Mouse (Mus musculus): ENCODE data around the gene Prok1. TPM values are rescaled to one million over a fixed set of nuclear protein-coding genes. Genes with fewer than 3 reads are reported as not detected.

Gene Prok1
- polyA plus RNA-seq, 1 experiment from 2014 or later, result not detected

DNA sequence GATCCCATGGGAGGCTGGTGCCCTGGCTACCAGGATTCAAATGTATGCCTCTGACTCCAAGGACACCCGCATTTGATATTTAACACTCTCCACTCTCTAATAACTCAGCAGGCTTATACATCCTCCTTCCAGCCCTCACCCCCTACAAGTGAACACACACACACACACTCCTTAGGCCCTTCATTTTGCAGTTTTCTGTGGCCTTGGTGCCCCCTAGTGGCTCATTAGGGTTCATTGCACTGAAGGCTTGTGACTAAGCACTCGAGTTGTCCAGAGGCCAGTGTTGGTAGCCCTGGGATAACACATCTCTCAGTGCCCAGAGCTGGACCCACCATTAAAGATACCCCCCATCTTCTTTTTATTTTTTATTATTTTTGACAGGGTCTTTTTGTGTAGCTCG is 34.3 kb upstream of the Prok1 start:
- WGBS, result 8% methylated on average over 3 of the region's 3 CpGs
- Histone ChIP-seq H3K27me3 (ENCODE audit: control insufficient read depth, insufficient read depth, low read length) (peaks cover 4% of the 10 kb centered on the region; the same call in 1 of the 2 replicates), H3K4me3 (ENCODE audit: control insufficient read depth in 1 of 2, insufficient read depth in 1 of 2, low read depth in 1 of 2, low read length in 2 of 2) (no peak overlapping the region), H3K4me1 (ENCODE audit: control insufficient read depth in 2 of 2, insufficient read depth in 2 of 2, low read length in 2 of 2) (no peaks in the 10 kb centered on the region), H3K27ac (replicated peaks in 1 of 2; ENCODE audit: control insufficient read depth in 1 of 2, insufficient read depth in 1 of 2, low read depth in 2 of 2, low read length in 2 of 2) (no peak overlapping the region), H3K9me3 (ENCODE audit: control insufficient read depth, low read length) (no peaks in the 10 kb centered on the region), H3K9ac (ENCODE audit: low read length) (no peak overlapping the region), H3K4me2 (ENCODE audit: low read length) (no peak overlapping the region), H3K36me3 (ENCODE audit: control insufficient read depth, insufficient read depth, low read length) (no peaks in the 10 kb centered on the region)
- ATAC-seq (ENCODE audit: insufficient number of reproducible peaks, insufficient read depth, low FRiP score, low read depth), result no peak; the same call in 1 of the 2 replicates

GRCm38 (mm10) chr3:107272433-107272832 is 32.9 kb upstream of the Prok1 start:
- Histone ChIP-seq H3K27ac (replicated peaks in 1 of 2; ENCODE audit: control insufficient read depth in 1 of 2, insufficient read depth in 1 of 2, low read depth in 2 of 2, low read length in 2 of 2) (no peak overlapping the region), H3K9ac (ENCODE audit: low read length) (no peak overlapping the region), H3K9me3 (ENCODE audit: control insufficient read depth, low read length) (no peaks in the 10 kb centered on the region), H3K36me3 (ENCODE audit: control insufficient read depth, insufficient read depth, low read length) (no peaks in the 10 kb centered on the region), H3K4me1 (ENCODE audit: control insufficient read depth in 2 of 2, insufficient read depth in 2 of 2, low read length in 2 of 2) (no peaks in the 10 kb centered on the region), H3K27me3 (ENCODE audit: control insufficient read depth, insufficient read depth, low read length) (peaks cover 4% of the 10 kb centered on the region; the same call in 1 of the 2 replicates), H3K4me2 (ENCODE audit: low read length) (no peak overlapping the region), H3K4me3 (ENCODE audit: control insufficient read depth in 1 of 2, insufficient read depth in 1 of 2, low read depth in 1 of 2, low read length in 2 of 2) (no peak overlapping the region)
- ATAC-seq (ENCODE audit: insufficient number of reproducible peaks, insufficient read depth, low FRiP score, low read depth), result no peak
- WGBS, result 77% methylated on average over 3 of the region's 3 CpGs

- Histone ChIP-seq H3K4me1 (ENCODE audit: control insufficient read depth in 2 of 2, insufficient read depth in 2 of 2, low read length in 2 of 2) (no peaks in the 10 kb centered on the region), H3K4me2 (ENCODE audit: low read length) (no peak overlapping the region), H3K9ac (ENCODE audit: low read length) (no peak overlapping the region), H3K27me3 (ENCODE audit: control insufficient read depth, insufficient read depth, low read length) (no peaks in the 10 kb centered on the region), H3K9me3 (ENCODE audit: control insufficient read depth, low read length) (no peaks in the 10 kb centered on the region), H3K36me3 (ENCODE audit: control insufficient read depth, insufficient read depth, low read length) (no peaks in the 10 kb centered on the region), H3K4me3 (ENCODE audit: control insufficient read depth in 1 of 2, insufficient read depth in 1 of 2, low read depth in 1 of 2, low read length in 2 of 2) (no peak overlapping the region), H3K27ac (replicated peaks in 1 of 2; ENCODE audit: control insufficient read depth in 1 of 2, insufficient read depth in 1 of 2, low read depth in 2 of 2, low read length in 2 of 2) (no peak overlapping the region)
- ATAC-seq (ENCODE audit: insufficient number of reproducible peaks, insufficient read depth, low FRiP score, low read depth), result no peak
- 74% methylated on average over 2 of the region's 2 CpGs for WGBS
Measured at GRCm38 (mm10) chr3:107266814-107267345, 27.4 kb upstream of the Prok1 start.

DNA sequence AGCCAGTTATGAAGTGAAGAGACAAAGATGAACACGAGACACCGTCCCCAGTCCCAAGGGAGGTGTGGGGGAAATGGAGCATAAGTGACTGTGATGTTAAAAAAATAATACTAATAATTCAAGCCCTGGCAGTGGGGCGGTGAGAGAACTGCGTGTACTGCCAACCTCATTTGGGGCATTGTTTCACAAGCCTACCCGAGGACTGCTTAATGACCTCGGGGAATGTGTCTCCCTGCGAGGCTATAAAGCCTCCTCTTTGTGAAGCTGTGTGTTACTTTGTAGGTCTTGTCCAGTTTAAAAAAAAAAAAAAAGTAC is 22.3 kb upstream of the Prok1 start:
- Histone ChIP-seq H3K4me1 (ENCODE audit: control insufficient read depth in 2 of 2, insufficient read depth in 2 of 2, low read length in 2 of 2) (no peaks in the 10 kb centered on the region; a peak in 1 of 4 replicates), H3K9ac (ENCODE audit: low read length) (no peak overlapping the region), H3K27me3 (ENCODE audit: control insufficient read depth, insufficient read depth, low read length) (no peaks in the 10 kb centered on the region), H3K9me3 (ENCODE audit: control insufficient read depth, low read length) (no peaks in the 10 kb centered on the region), H3K27ac (replicated peaks in 1 of 2; ENCODE audit: control insufficient read depth in 1 of 2, insufficient read depth in 1 of 2, low read depth in 2 of 2, low read length in 2 of 2) (no peak overlapping the region), H3K4me3 (ENCODE audit: control insufficient read depth in 1 of 2, insufficient read depth in 1 of 2, low read depth in 1 of 2, low read length in 2 of 2) (no peak overlapping the region), H3K36me3 (ENCODE audit: control insufficient read depth, insufficient read depth, low read length) (no peaks in the 10 kb centered on the region), H3K4me2 (ENCODE audit: low read length) (no peak overlapping the region)
- no peak for ATAC-seq (ENCODE audit: insufficient number of reproducible peaks, insufficient read depth, low FRiP score, low read depth)
- WGBS, result 66% methylated on average over 7 of the region's 7 CpGs

DNA sequence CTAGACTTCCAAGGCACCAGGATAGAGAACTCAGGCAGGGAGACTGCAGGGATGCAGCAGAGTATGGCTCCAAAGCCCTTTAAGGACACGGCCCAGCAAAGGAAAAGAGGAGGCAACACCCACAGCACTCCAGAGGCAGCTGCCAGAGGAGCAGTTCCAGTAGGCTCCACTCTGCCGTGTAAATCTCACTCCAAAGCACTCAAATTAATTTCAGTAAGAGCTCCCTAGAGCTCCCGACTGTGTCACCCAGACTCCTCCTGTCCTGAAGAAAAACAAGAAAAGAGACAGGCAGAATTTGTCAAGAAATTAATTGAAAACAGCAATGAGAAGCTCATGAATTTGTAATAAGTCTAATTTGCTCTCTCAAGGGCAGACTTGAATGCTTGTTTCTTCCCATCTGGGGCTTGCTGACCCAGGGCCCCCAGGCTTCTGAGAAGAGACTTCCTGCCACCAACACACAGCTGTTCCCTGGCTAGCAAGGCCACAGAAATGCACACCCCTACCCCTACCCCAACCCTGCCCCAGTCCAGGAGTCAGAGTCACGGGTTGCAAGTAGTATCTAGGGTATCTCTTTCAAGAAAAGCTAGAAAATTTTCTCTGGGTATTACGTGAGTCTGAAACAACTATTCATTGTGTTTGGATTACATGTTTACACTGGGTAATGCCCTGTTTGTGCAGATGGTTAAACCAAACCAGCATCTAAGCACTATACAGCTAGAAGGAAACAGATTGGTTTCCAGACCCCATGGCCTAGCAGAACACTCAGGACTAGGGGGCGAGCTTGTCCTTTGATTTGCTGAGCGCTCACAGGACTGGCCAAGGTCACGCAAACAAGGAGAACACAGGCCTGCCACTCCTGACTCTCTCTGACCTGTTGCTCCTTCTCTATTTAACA is 21.7 kb upstream of the Prok1 start:
- Histone ChIP-seq H3K9ac (ENCODE audit: low read length) (no peak overlapping the region), H3K36me3 (ENCODE audit: control insufficient read depth, insufficient read depth, low read length) (no peaks in the 10 kb centered on the region), H3K4me3 (ENCODE audit: control insufficient read depth in 1 of 2, insufficient read depth in 1 of 2, low read depth in 1 of 2, low read length in 2 of 2) (no peak overlapping the region), H3K9me3 (ENCODE audit: control insufficient read depth, low read length) (no peaks in the 10 kb centered on the region), H3K27ac (replicated peaks in 1 of 2; ENCODE audit: control insufficient read depth in 1 of 2, insufficient read depth in 1 of 2, low read depth in 2 of 2, low read length in 2 of 2) (no peak overlapping the region), H3K4me2 (ENCODE audit: low read length) (no peak overlapping the region), H3K4me1 (ENCODE audit: control insufficient read depth in 2 of 2, insufficient read depth in 2 of 2, low read length in 2 of 2) (no peaks in the 10 kb centered on the region; a peak in 1 of 4 replicates), H3K27me3 (ENCODE audit: control insufficient read depth, insufficient read depth, low read length) (no peaks in the 10 kb centered on the region)
- 60% methylated on average over 8 of the region's 8 CpGs for WGBS
- no peak for ATAC-seq (ENCODE audit: insufficient number of reproducible peaks, insufficient read depth, low FRiP score, low read depth)

GRCm38 (mm10) chr3:107257924-107258323 is 18.4 kb upstream of the Prok1 start:
- ATAC-seq (ENCODE audit: insufficient number of reproducible peaks, insufficient read depth, low FRiP score, low read depth), result no peak
- H3K9me3 ChIP-seq (ENCODE audit: control insufficient read depth, low read length), result no peaks in the 10 kb centered on the region
- H3K4me1 ChIP-seq (ENCODE audit: control insufficient read depth in 2 of 2, insufficient read depth in 2 of 2, low read length in 2 of 2), result no peaks in the 10 kb centered on the region; a peak in 1 of 4 replicates
- H3K4me2 ChIP-seq (ENCODE audit: low read length), result no peak overlapping the region
- H3K9ac ChIP-seq (ENCODE audit: low read length), result no peak overlapping the region
- H3K36me3 ChIP-seq (ENCODE audit: control insufficient read depth, insufficient read depth, low read length), result no peaks in the 10 kb centered on the region
- no peak overlapping the region for H3K27ac ChIP-seq (replicated peaks in 1 of 2; ENCODE audit: control insufficient read depth in 1 of 2, insufficient read depth in 1 of 2, low read depth in 2 of 2, low read length in 2 of 2)
- H3K4me3 ChIP-seq (ENCODE audit: control insufficient read depth in 1 of 2, insufficient read depth in 1 of 2, low read depth in 1 of 2, low read length in 2 of 2), result no peak overlapping the region
- H3K27me3 ChIP-seq (ENCODE audit: control insufficient read depth, insufficient read depth, low read length), result no peaks in the 10 kb centered on the region
- WGBS, result 51% methylated on average over 5 of the region's 5 CpGs

GRCm38 (mm10) chr3:107256724-107257123 is 17.2 kb upstream of the Prok1 start:
- ATAC-seq (ENCODE audit: insufficient number of reproducible peaks, insufficient read depth, low FRiP score, low read depth), result no peak
- H3K27me3 ChIP-seq (ENCODE audit: control insufficient read depth, insufficient read depth, low read length), result no peaks in the 10 kb centered on the region
- H3K4me2 ChIP-seq (ENCODE audit: low read length), result no peak overlapping the region
- H3K9ac ChIP-seq (ENCODE audit: low read length), result no peak overlapping the region
- no peaks in the 10 kb centered on the region for H3K9me3 ChIP-seq (ENCODE audit: control insufficient read depth, low read length)
- 73% methylated on average over 7 of the region's 7 CpGs for WGBS
- H3K36me3 ChIP-seq (ENCODE audit: control insufficient read depth, insufficient read depth, low read length), result no peaks in the 10 kb centered on the region
- no peak overlapping the region for H3K4me3 ChIP-seq (ENCODE audit: control insufficient read depth in 1 of 2, insufficient read depth in 1 of 2, low read depth in 1 of 2, low read length in 2 of 2)
- no peaks in the 10 kb centered on the region; a peak in 1 of 4 replicates for H3K4me1 ChIP-seq (ENCODE audit: control insufficient read depth in 2 of 2, insufficient read depth in 2 of 2, low read length in 2 of 2)
- no peak overlapping the region for H3K27ac ChIP-seq (replicated peaks in 1 of 2; ENCODE audit: control insufficient read depth in 1 of 2, insufficient read depth in 1 of 2, low read depth in 2 of 2, low read length in 2 of 2)
